Mouse (Mus musculus) spleen, adult 2 months (tissue): ENCODE measurements around the gene Tenm4.

Source experiments
- CTCF ChIP-seq: fragments of 200-500 bp; IDR thresholded peaks from 2 replicates; pipeline ENCODE4 v1.5.1; 2011; ENCODE audit warnings: mild to moderate bottlenecking, inconsistent platforms; ENCODE audit not compliant: insufficient read depth, insufficient read length, insufficient replicate concordance; ENCODE audit errors: extremely low read depth
- POLR2A ChIP-seq: fragments of 200-500 bp; IDR thresholded peaks from 2 replicates; pipeline ENCODE4 v1.6.1; 2011; ENCODE audit warnings: low read depth, low read length, inconsistent platforms

- TF ChIP-seq CTCF (no peak), POLR2A (no peak)
These were observed 834 bp downstream of the Tenm4 start for GRCm38 (mm10) chr7:96171596-96172563.
